Mouse (Mus musculus) heart, adult 2 months (tissue): ENCODE data around the gene Lum.

Source experiments
- CTCF ChIP-seq: fragments of 200-600 bp; IDR thresholded peaks from 2 replicates; pipeline ENCODE4 v1.8.1; 2022; ENCODE audit warnings: antibody characterized with exemption, mild to moderate bottlenecking, moderate library complexity
- EP300 ChIP-seq: fragments of 200-500 bp; IDR thresholded peaks from 2 replicates; pipeline ENCODE4 v1.6.1; 2011; ENCODE audit warnings: low read depth, low read length, control low read depth; ENCODE audit not compliant: insufficient read depth
- POLR2A ChIP-seq: fragments of 200-500 bp; IDR thresholded peaks from 2 replicates; pipeline ENCODE4 v1.6.1; 2011; ENCODE audit warnings: mild to moderate bottlenecking, low read depth, low read length, control low read depth; ENCODE audit not compliant: insufficient read depth

- no peak for TF ChIP-seq POLR2A
- no peak for TF ChIP-seq CTCF
- no peak for TF ChIP-seq EP300
Measured at GRCm38 (mm10) chr10:97547740-97548139, 17.2 kb upstream of the Lum start.
